Mouse (Mus musculus) adipose tissue, adult 10 weeks (tissue): Measurements from ENCODE around the gene Cabin1. TPM values are rescaled to one million over a fixed set of nuclear protein-coding genes. Genes with fewer than 3 reads are reported as not detected.

Source experiments
- polyA plus RNA-seq: library from polyadenylated mRNA; stranded (reverse); fragments of 350-450 nt; fragmentation: Illumina TruSeq; extraction: RNeasy Lipid Tissue Mini Kit (QIAGEN cat#74804); gene quantifications from one replicate; pipeline ENCODE4 v1.2.3, GENCODE M21; 2014; ENCODE audit warnings: low read depth, low replicate concordance

Gene Cabin1
- 23.1 TPM for polyA plus RNA-seq

DNA sequence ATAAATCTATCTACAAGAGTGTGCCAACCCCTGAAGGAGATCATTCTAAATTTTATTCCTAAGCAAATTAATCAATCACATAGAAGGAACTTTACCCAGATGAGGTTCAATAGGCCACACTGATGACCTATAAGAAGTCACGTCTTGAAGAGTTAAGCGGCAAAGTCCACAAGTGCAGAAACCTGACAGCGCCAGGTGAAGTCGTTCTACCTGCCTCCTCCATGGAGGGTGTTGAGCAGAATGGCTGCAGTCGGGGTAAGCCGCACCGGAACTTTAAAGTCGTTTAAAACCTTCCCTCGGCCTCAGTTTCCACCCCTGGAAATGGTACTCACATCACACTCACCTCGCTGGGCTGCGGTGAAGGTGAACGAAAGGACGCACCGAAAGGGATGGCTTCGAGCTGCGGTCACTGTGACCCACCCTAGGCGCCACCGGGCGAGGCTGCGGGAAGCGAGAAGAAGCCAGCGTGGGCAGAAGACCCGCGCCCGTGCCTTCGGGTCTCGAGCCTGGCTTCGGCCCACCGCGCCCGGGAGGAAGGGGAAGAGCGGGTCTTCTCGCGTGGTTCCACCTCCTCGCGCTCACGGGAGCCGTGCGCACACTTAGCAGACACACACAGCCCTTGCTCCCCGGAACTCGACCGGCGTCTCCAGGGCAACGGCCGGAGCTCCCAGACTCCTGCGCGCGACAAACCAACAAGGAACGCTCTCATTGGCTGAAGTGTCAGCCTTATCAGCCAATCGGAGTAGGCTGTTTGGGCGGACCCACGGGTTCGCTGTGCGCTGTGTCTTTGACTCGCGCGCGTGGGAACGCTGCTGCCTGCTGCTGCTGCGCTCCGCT is at the start of gene Cabin1:
Gene Cabin1 (minus strand): TSS at position 660 of the 837 bp plus-strand sequence.

GRCm38 (mm10) chr10:75798176-75798696 is 34.1 kb upstream of the Cabin1 start, which contains the start of gene Gstt1:
TSS of gene Gstt1 (minus strand) at chr10:75798584.

DNA sequence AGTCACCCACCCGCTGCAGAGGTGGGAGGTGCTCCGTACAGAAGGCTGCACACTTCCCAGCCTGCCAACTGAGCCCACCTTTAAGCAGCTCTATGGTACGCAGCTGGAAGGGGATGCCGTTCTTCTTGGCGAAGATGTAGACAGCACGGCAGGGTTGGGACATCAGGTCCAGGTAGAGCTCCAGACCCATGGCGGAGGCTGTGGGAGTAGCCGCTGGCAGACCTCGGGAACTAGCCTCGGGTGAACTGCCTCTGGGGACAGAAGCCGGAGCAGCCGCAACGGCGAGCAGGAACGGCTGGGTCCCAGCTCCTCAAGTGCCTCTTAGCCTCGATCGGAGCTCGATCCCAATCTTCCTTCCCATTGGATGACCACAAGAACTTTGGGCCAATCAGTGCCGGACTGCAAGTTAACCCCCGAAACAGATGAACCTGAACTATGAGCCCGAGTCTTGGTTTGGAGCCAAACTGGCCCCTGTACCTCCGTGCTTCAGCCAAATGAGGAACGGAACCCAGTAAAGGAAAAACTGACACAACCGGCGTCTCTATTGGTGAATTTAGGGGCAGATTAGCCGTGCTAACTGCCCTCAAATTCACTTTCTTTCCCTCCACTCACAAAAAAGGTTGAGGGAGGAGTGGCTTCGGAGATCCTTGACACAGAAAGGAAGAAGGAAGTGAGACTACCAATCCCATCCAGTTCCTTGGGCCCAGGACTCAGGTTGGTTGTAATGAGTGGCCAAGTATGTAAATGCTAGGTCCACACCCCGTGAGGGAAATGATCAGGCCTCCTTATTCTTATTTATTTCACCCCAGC is 16.8 kb upstream of the Cabin1 start, which contains the start of the genes Gm20441 and Gstt3:
Gene Gm20441 (minus strand): TSS at position 186 of the 810 bp plus-strand sequence.
Gene Gstt3 (minus strand): TSS at position 646 of the 810 bp plus-strand sequence.

DNA sequence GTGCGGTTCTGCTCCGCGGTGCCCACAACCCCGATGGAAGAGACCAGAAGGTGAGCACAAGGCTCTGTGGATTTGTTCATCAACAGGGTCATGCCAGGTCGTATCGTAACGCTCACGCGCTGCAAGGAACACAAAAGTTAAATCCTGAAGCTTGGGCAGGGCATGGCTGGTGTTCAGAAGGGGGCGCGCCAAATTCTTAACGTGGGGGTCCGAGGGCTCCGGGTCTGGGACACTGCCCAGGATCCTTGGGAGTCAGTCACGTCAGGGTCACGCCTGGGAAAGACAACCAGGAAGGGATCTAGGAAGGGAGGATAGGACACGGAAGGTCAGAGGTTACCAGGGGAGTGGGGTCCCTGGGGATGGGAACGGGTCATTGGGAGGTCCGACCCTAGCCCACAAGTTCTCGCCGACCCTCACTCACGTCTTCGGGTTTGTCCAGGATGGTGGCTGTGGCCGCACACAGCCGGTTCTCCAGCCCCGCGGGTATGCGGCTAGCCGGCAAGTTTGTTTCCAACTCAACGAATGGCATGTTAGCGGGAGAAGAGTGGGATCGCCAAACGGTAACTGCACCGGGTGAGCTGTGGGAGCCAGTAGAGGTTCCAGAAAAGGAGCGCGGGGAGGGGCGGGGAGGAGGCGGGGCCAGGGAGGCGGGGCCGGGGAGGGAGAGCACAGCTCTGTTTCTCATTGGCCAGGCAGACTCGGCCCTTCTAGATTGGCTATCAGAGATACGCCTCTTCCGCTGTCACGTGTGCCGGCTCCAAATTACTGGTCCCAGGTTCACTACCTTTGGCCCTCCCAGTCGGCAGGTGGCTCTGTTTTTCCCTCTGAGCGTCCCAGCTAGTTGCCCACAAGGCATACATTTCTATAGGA is 8.9 kb upstream of the Cabin1 start, which contains the start of gene Ddt:
Gene Ddt (minus strand): TSS at position 620 of the 870 bp plus-strand sequence.

GRCm38 (mm10) chr10:75643741-75644343 is 120.3 kb downstream of the Cabin1 start, which contains the start of gene Susd2:
TSS of gene Susd2 (minus strand) at chr10:75644008.

Other genes with a start within 250 kb of the Cabin1 start
- gene Snrpd3, start 246.8 kb downstream of the Cabin1 start, polyA plus RNA-seq = 59.1 TPM
- 32.0 TPM for gene Gucd1, start 246.4 kb downstream of the Cabin1 start, polyA plus RNA-seq
- 19.3 TPM for gene Lrrc75b, start 204.0 kb downstream of the Cabin1 start, polyA plus RNA-seq
- 177 TPM for gene Ggt1, start 202.7 kb downstream of the Cabin1 start, polyA plus RNA-seq
- gene Ggt5, start 175.0 kb downstream of the Cabin1 start, polyA plus RNA-seq = 12.0 TPM
- gene Susd2, start 120.3 kb downstream of the Cabin1 start, polyA plus RNA-seq = 14.8 TPM
- 109 TPM for gene Ddt, start 9.1 kb upstream of the Cabin1 start, polyA plus RNA-seq
- not detected for gene Gm20441, start 16.6 kb upstream of the Cabin1 start, polyA plus RNA-seq
- gene Gstt3, start 17.1 kb upstream of the Cabin1 start, polyA plus RNA-seq = 112 TPM
- gene Gstt1, start 34.2 kb upstream of the Cabin1 start, polyA plus RNA-seq = 99.2 TPM
- gene Gstt4, start 58.2 kb upstream of the Cabin1 start, polyA plus RNA-seq = 10.3 TPM
- gene Gstt2, start 73.1 kb upstream of the Cabin1 start, polyA plus RNA-seq = 66.6 TPM
- gene Mif, start 95.9 kb upstream of the Cabin1 start, polyA plus RNA-seq = 195 TPM
- gene Derl3, start 129.1 kb upstream of the Cabin1 start, polyA plus RNA-seq = 86.2 TPM
- 52.3 TPM for gene Smarcb1, start 157.3 kb upstream of the Cabin1 start, polyA plus RNA-seq
- gene Chchd10, start 168.8 kb upstream of the Cabin1 start, polyA plus RNA-seq = 104 TPM
- 9.3 TPM for gene Mmp11, start 172.2 kb upstream of the Cabin1 start, polyA plus RNA-seq
- gene Gm867, start 176.3 kb upstream of the Cabin1 start, polyA plus RNA-seq = 3.2 TPM
- gene Vpreb3, start 178.7 kb upstream of the Cabin1 start, polyA plus RNA-seq = 0.93 TPM
- 0.34 TPM for gene Gm5134, start 190.2 kb upstream of the Cabin1 start, polyA plus RNA-seq